Mouse (Mus musculus) layer of hippocampus, adult 8-10 months (tissue): ENCODE measurements around the gene Hdhd3. TPM values are rescaled to one million over a fixed set of nuclear protein-coding genes. Genes with fewer than 3 reads are reported as not detected.

ENCODE experiments used
- DNase-seq, 2 experiments: peaks; one replicate each; pipeline ENCODE4 v3.0.0; 2022; ENCODE audit warnings: low spot score in 2 of 2
- total RNA-seq, 4 experiments: library from RNA; stranded (reverse); gene quantifications; 2 replicates each; pipeline ENCODE4 v1.2.4; 2022

The Hdhd3 gene
- total RNA-seq, 4 experiments from 2014 or later = 8.6 to 11.5 (median 9.6) TPM

DNA sequence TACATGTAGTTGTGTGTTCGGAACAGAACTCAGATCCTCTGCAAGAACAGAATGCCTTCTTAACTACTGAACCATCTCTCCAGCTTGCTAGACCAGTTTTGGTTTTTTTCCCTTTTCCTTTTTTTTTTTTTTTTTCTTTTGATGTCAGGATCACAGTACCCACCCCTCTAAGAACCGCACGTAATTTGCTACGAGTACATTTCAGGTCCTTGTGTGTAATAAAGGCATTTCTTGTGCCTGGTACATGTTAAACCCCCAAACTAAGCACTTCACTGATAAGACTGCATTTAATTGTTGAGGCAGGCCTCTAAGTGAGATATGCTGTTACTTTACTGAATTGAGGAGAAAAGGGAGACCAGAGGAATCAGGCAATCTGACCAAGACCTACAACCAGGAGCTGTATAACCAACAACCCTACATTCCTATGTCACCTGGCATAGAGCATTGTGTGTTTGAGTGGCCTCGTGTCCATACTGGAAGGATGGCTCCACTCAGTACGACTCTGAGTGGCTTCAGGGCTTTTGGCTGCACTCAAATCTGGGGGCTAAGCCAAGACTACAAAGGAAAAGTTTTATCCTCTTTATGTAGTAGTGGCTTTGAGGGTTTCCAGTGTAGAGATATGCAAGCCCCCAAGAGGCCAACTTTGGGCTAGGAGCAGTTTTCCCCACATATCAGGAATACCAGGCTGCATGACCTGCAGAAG lies 25.6 kb downstream of the Hdhd3 start:
- no peak for DNase-seq

DNA sequence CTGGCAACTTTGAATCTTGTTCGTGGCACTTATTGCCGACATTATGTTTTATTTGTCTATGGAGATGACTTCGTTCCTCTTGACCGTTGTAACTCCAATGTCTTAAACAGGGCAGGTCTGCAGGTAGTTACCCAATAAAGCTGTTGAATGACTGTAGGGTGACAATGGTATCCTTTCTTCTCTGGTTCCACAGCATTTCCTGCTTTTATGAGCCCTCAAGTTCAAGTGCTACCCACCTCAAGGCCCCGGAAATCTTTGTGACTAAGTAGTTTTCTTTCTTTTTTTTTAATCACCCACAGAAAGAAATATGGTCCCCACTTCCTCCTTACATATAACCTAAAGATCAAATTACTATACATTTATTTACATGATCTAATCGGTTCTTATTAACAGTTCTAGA lies 27.5 kb downstream of the Hdhd3 start:
- no peak for DNase-seq

DNA sequence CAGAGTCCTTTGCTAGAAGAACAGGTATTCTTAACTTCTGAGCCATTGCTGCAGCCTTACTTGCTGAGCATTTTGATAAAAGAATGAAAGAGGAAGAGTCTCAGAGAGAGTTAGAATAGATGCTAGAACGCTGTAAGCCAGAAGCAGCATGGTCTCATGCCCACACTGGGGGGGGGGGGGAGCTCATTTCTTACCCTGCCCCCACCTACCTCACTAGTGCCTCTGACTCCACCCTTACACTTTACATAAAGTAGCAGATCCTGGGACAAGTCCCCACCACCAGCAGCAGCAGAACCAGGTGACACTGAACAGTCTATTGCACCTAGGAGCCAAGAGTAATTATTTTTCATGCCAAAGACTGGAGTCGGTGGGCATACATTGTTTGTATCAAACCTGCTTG lies 28.1 kb downstream of the Hdhd3 start:
- DNase-seq = no peak

DNA sequence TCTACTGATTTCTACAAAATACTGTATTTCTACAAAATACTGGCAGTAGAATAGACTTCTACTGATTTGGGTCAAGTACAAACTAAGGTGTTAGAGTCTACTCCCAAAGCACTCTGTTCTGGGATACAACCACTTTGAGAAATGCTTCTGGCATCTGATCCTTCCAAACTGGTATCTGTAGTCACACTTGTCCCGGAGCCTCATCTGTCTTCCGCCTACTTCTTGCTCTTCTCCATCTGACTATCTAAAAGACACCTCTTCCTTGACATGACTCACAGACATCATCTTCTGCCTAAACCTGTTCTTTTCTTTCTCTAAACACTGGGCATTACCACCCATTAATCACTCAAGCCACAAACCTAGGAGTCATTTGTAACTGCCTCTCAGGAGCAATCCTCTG lies 31.2 kb downstream of the Hdhd3 start:
- DNase-seq = no peak

DNA sequence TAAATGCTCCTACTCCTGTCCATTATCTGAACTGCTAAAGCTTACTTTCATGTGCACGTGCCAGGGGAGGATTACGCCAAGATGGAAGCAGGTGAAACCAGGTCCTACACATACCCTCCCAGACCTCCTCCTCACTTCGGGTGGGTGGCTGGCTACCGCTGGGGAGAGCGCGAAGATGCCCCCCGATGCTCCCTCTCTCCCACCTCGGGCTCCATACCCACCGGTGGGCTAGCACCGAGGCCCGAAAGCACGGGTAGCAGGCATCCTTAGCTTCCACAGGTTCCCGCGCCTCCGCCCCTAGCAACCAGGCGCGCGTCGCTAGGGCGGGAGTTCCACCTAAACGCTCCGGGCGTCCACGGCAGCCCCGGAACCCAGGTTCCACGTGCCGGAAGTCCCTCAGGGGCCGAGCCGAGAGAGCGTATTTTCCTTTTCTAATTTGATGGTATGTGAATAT lies 32.6 kb downstream of the Hdhd3 start, which contains the start of gene Wdr31:
Gene Wdr31 (minus strand): TSS at position 299 of the 454 bp plus-strand sequence.
- peak; percentile 63 to 82 for DNase-seq

DNA sequence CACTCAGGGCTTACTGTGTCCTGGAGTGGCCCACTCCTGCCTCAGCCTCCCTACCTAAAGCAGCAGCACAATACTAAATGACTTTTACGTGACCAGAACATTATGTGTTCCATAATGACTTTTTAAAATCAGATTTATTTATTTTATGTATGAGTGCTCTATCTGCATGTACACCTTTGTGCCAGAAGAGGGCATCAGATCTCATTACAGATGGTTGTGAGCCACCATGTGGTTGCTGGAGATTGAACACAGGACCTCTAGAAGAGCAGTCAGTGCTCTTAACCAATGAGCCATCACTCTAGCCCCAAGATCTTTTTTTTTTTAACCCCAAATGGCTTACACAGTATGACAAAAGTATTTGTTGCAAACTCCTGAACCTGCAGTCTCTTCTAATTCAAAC lies 35.1 kb downstream of the Hdhd3 start:
- DNase-seq = no peak

DNA sequence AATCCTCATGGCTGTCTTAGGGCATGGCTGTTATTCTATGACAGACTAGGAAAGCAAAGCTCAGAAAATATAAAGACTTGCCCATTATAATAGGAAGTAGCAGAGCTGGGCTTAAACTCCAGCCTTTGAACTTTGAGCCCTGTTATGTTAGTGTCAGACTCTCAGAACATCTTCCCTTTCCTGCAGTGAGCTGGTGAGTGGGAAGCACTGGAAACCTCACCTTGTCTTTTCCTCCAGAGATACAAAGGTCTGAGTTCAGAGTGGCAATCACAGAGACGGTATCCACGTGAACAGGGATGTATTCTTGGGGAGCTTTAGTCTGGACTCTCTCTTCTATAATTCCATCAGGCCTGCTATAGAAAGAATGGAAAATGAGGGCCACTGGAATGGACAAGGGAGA lies 40.1 kb downstream of the Hdhd3 start:
- no peak for DNase-seq

DNA sequence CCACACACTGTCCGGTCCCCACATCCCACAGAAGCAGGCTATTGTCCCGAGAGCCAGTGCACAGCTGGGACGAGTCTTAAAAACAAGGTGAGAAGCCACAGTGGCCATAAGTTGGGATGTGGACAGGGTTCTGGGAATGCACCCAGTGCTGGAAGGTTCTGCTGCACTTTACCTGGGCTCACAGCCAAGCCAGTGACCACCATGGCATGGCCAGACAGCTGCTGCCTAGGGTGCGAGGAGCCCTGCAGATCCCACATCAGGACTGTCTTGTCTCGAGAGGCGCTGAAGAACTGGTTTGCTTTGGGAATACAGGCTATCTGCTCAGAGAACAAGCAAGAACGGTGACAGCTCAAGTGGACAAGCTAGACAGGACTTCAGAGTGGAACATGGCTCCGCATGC lies 42.9 kb downstream of the Hdhd3 start:
- DNase-seq = no peak

DNA sequence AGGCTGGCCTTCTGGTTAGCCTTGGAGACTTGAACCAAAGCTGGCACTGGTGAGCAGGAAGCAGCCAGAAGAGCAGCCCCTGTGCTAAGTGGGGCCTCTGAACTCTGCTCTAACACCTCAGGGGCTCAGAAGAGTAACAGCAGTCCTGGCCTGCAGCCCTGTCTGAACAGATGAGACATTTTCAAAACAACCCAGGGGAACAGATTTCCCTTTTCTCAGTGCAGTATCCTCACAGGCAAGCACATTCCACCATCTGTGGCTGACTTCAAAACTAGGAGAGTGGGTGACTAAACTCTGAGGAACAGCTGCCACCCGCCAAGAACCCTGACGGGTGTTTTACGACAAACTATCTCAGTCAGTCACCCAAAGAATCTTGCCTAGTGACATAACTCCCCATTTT lies 44.2 kb downstream of the Hdhd3 start:
- DNase-seq = peak; percentile 72 to 75

DNA sequence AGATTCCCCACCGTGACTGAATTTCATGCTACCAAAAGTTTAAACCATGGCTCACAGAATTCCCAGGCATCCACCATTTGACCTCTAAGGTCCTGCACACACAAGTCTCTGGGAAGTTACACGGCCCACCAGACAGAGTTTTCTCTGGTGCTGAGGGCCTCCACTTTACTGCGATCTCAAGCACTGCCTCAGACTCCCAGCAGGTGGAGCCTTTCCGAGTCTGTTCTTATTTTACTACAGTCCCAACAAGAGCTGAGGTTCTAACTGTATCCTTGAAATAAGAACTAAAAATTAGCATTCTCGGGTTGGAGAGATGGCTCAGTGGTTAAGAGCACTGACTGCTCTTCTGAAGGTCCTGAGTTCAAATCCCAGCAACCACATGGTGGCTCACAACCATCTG lies 48.3 kb downstream of the Hdhd3 start:
- DNase-seq = no peak

Other genes with a start within 250 kb of the Hdhd3 start
- 10 to 100 TPM in 3 of 4 experiments, 1 to 10 TPM in 1; 9.1 to 11.1 (median 10.8) TPM for gene Slc31a2, start 240.9 kb downstream of the Hdhd3 start, total RNA-seq
- 10 to 100 TPM; 40.7 to 49.8 (median 46.1) TPM for gene Fkbp15, start 142.9 kb downstream of the Hdhd3 start, total RNA-seq
- 10 to 100 TPM; 11.1 to 14.0 (median 12.6) TPM for gene Slc31a1, start 142.7 kb downstream of the Hdhd3 start, total RNA-seq
- 10 to 100 TPM; 52.6 to 57.3 (median 53.7) TPM for gene Cdc26, start 94.8 kb downstream of the Hdhd3 start, total RNA-seq
- 10 to 100 TPM; 12.6 to 16.1 (median 14.0) TPM for gene Prpf4, start 94.7 kb downstream of the Hdhd3 start, total RNA-seq
- not detected for gene Rnf183, start 68.2 kb downstream of the Hdhd3 start, total RNA-seq
- 10 to 100 TPM in 1 of 4 experiments, 1 to 10 TPM in 3; 7.7 to 10.0 (median 8.5) TPM for gene Wdr31, start 32.6 kb downstream of the Hdhd3 start, total RNA-seq
- under 1 TPM in 3 of 4 experiments, not detected in 1; 0.28 to 0.43 (median 0.30) TPM for gene Bspry, start 23.4 kb downstream of the Hdhd3 start, total RNA-seq
- 10 to 100 TPM; 28.4 to 34.6 (median 30.9) TPM for gene Alad, start 16.5 kb upstream of the Hdhd3 start, total RNA-seq
- 10 to 100 TPM; 27.5 to 29.7 (median 27.9) TPM for gene Pole3, start 21.6 kb upstream of the Hdhd3 start, total RNA-seq
- under 1 TPM in 3 of 4 experiments, not detected in 1; 0.23 to 0.59 (median 0.55) TPM for gene 4933430I17Rik, start 21.9 kb upstream of the Hdhd3 start, total RNA-seq
- 10 to 100 TPM; 24.2 to 29.3 (median 26.5) TPM for gene Rgs3, start 56.4 kb upstream of the Hdhd3 start, total RNA-seq